Mouse (Mus musculus) spleen, postnatal 14 days (tissue): ENCODE data around the gene Tmem120a.
A peak's percentile ranks its signal among the peaks of the same experiment; 100 is the strongest.

Source experiments
- DNase-seq, 2 experiments: peaks; one replicate each; pipeline ENCODE4 v3.0.0; 2021 to 2022; ENCODE audit warnings: low spot score in 2 of 2

Tmem120a gene

DNA sequence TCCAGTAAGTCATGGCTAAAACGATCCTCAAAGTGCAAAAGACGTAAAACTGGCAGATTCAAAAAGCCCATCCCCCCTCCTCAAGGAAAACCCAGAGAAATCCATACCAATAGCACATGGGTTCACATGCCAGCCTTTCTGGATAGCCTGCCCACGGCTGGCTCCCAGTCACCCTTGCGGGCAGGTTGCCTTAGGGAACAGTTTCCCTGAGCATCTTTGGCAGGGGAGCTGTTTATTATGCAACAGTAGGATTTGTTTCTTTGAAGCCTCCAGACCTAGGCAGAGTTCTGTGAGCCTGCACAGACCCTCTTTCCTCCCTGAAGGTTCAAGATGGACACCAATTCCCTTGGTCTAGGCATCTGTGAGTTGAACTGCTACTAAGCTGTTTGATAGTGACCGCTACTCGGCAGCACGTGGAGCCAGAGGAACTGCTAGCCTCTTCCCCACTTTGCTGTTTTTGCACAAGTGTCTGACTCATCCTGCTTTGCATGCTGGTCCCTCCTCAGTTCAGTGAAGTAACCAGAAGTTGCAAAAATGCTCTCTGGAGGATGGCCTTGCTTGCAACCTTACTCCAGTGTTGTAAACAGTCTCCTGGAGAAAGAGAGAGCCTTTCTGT is 33.5 kb downstream of the Tmem120a start:
- DNase-seq: peak in 1 of 2 experiments; percentile 10

DNA sequence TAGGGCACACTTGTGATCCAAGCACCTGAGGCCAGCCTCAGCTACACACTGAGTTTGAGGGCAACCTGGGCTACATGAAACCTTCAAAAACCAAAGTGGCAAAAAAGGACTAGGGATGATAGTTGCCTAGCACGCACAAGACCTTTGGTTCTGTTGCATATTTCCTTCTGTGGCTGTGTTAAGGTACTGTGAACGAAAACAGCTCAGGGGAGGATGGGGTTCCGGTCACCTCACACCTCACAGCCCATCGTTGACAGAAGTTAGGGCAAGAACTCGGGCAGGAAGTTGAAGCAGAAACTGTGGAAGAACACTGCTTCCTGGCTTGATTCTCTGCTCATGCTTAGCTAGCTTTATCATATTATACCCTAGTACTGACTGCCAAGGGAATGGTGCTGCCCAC is 34.5 kb downstream of the Tmem120a start:
- no peak for DNase-seq

GRCm38 (mm10) chr5:135707855-135708254 is 36.4 kb downstream of the Tmem120a start:
- no peak for DNase-seq

DNA sequence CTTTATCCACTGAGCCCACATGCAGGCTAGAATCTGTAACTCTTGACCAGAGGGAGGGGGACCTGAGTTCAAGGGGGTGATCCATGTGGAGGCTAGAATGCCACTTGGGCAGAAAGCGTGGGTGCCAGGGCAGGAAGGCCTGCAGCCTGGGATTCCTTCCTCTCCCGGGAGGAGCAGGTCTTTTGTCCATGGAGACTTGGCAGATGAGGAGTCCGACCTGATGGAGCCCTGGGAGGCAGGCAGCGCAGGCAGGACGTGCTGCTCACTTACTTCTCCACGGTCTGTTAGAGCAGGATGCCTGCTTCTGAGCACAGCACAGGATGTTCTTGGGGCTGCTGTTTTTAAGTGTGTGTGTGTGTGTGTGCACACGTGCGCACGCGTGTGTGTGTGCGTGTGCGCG is 37.2 kb downstream of the Tmem120a start:
- DNase-seq: no peak

GRCm38 (mm10) chr5:135705383-135705782 is 38.9 kb downstream of the Tmem120a start:
- no peak for DNase-seq

DNA sequence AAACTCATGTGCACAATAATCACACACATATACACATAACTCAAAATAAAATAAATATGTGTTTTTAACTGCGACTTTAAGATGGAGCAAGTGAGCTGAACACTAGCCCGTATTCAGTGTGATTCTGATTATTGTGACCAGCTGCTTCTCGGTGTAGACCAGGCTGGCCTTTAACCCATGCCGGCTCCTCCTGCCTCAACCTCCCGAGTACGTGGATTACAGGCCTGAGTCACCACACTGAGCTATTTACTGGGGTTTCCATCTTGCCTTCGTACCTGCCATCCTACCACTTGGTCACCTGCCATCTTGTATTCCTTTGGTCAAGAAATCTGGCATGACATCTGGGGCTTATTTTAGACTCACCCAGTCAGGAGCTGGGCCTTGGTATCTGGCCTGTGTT is 40.8 kb downstream of the Tmem120a start:
- no peak for DNase-seq

- peak; percentile 19 to 28 for DNase-seq
These were observed 41.5 kb downstream of the Tmem120a start for GRCm38 (mm10) chr5:135702682-135703192.

- no peak for DNase-seq
These were observed 42.1 kb downstream of the Tmem120a start for GRCm38 (mm10) chr5:135702190-135702589.

DNA sequence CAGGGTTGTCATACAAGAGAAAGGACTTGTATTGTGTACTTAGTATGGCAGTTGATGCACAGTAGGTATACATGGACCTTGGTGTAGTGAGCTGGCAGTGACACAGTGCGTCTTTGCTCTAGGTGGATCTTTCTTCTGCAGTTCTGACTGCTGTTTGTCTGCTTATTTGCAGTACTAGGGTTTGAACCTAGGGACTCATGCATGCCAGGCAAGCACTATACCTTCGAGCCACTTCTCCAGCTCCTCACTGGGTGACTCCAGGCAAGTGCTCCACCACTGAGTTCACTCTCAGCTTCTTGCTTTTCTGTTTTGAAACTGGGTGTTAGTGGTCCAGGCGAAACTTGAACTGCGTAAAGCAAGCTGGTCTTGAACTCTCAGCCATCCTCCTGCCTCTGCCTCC is 42.6 kb downstream of the Tmem120a start:
- DNase-seq: no peak

DNA sequence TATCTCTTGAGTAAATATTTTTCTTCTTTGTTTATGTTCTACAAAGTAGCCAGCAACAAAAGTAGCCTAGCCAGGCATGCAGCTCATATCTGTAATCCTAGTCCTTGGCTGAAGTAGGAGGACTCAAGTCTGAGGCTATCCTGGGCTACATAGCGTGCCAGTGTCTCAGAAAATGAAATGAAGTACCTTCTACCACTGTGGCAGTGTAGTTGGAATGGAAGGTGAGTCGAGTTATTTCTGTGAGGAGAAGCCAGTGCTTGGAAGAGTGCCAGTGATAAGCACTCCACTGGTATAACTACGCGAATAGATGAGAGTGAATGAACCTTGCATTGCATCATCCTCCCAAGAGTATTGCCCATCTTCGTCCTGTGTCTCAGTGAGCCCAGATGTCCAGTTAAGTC is 46.5 kb downstream of the Tmem120a start:
- no peak for DNase-seq

- no peak for DNase-seq
These were observed 48.9 kb downstream of the Tmem120a start for GRCm38 (mm10) chr5:135695277-135695721.

GRCm38 (mm10) chr5:135693281-135693853 is 50.9 kb downstream of the Tmem120a start:
- no peak for DNase-seq

DNA sequence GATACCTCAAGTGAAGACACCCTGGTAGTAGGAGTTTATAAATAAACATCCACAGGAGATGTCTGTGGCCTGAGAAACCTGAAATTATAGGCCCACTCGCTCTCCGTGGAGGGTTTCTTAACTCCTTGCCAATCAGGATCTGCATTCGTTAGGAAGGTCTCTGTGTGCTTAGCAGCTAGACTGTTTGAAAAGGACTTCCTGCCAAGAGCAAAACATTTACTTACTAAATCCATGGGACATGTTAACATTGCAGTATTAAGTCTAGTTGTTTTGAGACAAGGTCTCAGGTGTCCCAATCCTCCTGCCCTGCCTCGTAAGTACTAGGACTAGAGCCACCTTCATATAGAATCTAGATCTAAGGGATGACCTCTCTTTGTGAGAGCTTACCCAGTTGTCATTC is 53.0 kb downstream of the Tmem120a start:
- DNase-seq: no peak

- DNase-seq: no peak
These were observed 53.8 kb downstream of the Tmem120a start for GRCm38 (mm10) chr5:135690401-135690800.
